Mouse (Mus musculus): ENCODE data around the gene Gm28035. TPM values are rescaled to one million over a fixed set of nuclear protein-coding genes. Genes with fewer than 3 reads are reported as not detected.

Gene Gm28035
- total RNA-seq, 2 experiments from 2014 or later = 8.7 to 10.9 TPM

GRCm38 (mm10) chr2:30212169-30212545, 28.2 kb upstream of the Gm28035 start:
- Histone ChIP-seq H3K27ac (no peak overlapping the region), H3K4me3 (no peak overlapping the region)
- TF ChIP-seq CTCF (conservative IDR thresholded peaks at IDR 0.05) = no peak
- no peak for DNase-seq (ENCODE audit: low spot score in 2 of 2)

GRCm38 (mm10) chr2:30212951-30213350, 27.4 kb upstream of the Gm28035 start:
- H3K27ac ChIP-seq = no peak overlapping the region
- TF ChIP-seq CTCF (conservative IDR thresholded peaks at IDR 0.05) = no peak

GRCm38 (mm10) chr2:30214745-30215144, 25.6 kb upstream of the Gm28035 start:
- Histone ChIP-seq H3K27ac (no peak overlapping the region), H3K4me3 (no peak overlapping the region)
- no peak for TF ChIP-seq CTCF (conservative IDR thresholded peaks at IDR 0.05)
- no peak for DNase-seq (ENCODE audit: low spot score in 2 of 2)

More at GRCm38 (mm10) chr2:30212951-30213350, 27.4 kb upstream of the Gm28035 start:
- DNase-seq (ENCODE audit: low spot score in 2 of 2) = no peak
- no peak overlapping the region for H3K4me3 ChIP-seq

- no peak for TF ChIP-seq CTCF (conservative IDR thresholded peaks at IDR 0.05)
- Histone ChIP-seq H3K27ac (no peak overlapping the region), H3K4me3 (no peak overlapping the region)
- DNase-seq (ENCODE audit: low spot score in 2 of 2) = no peak
Measured at GRCm38 (mm10) chr2:30215493-30215892, 24.9 kb upstream of the Gm28035 start.

- no peak for DNase-seq (ENCODE audit: low spot score in 2 of 2)
- TF ChIP-seq CTCF (conservative IDR thresholded peaks at IDR 0.05) = no peak
Measured at GRCm38 (mm10) chr2:30216293-30216692, 24.1 kb upstream of the Gm28035 start.

GRCm38 (mm10) chr2:30235593-30235992, 4.8 kb upstream of the Gm28035 start:
- no peak for TF ChIP-seq CTCF (conservative IDR thresholded peaks at IDR 0.05)
- Histone ChIP-seq H3K27ac (no peak overlapping the region), H3K4me3 (no peak overlapping the region)
- no peak for DNase-seq (ENCODE audit: low spot score in 2 of 2)

More at GRCm38 (mm10) chr2:30216293-30216692, 24.1 kb upstream of the Gm28035 start:
- Histone ChIP-seq H3K27ac (no peak overlapping the region), H3K4me3 (no peak overlapping the region)

GRCm38 (mm10) chr2:30236426-30237198, 3.8 kb upstream of the Gm28035 start:
- Histone ChIP-seq H3K4me3 (peak overlapping the region; percentile 94), H3K27ac (peak overlapping the region; percentile 96)
- no peak for DNase-seq (ENCODE audit: low spot score in 2 of 2)
- no peak for TF ChIP-seq CTCF (conservative IDR thresholded peaks at IDR 0.05)

- peak within 1 kb of the TSS; percentile 94 for H3K4me3 ChIP-seq
- TF ChIP-seq CTCF (conservative IDR thresholded peaks at IDR 0.05) = peak; percentile 60
- peak; percentile 100 for DNase-seq (ENCODE audit: low spot score in 2 of 2)
- H3K27ac ChIP-seq = peak within 1 kb of the TSS; percentile 96
Measured at GRCm38 (mm10) chr2:30237199-30237880, 3.0 kb upstream of the Gm28035 start, which contains the start of gene Lrrc8a. Gene Lrrc8a, plus strand, starts transcription at chr2:30237715.

- peak overlapping the region; percentile 96 for H3K27ac ChIP-seq
- peak; percentile 48 to 67 for DNase-seq (ENCODE audit: low spot score in 2 of 2)
Measured at GRCm38 (mm10) chr2:30237881-30238280, 2.5 kb upstream of the Gm28035 start.

GRCm38 (mm10) chr2:30238906-30239465, 1.4 kb upstream of the Gm28035 start:
- H3K4me3 ChIP-seq = peak overlapping the region; percentile 94
- H3K27ac ChIP-seq = peak overlapping the region; percentile 96
- TF ChIP-seq CTCF (conservative IDR thresholded peaks at IDR 0.05) = no peak
- no peak for DNase-seq (ENCODE audit: low spot score in 2 of 2)

More at GRCm38 (mm10) chr2:30237881-30238280, 2.5 kb upstream of the Gm28035 start:
- peak; percentile 31; the same call in 1 of the 2 replicates for TF ChIP-seq CTCF (conservative IDR thresholded peaks at IDR 0.05)
- peak overlapping the region; percentile 94 for H3K4me3 ChIP-seq

- Histone ChIP-seq H3K27ac (peak overlapping the region; percentile 96), H3K4me3 (no peak overlapping the region; the same call in 1 of the 2 replicates)
- no peak for DNase-seq (ENCODE audit: low spot score in 2 of 2)
- no peak for TF ChIP-seq CTCF (conservative IDR thresholded peaks at IDR 0.05)
Measured at GRCm38 (mm10) chr2:30239777-30240176, 590 bp upstream of the Gm28035 start.

GRCm38 (mm10) chr2:30242509-30242908, 2.1 kb downstream of the Gm28035 start:
- H3K27ac ChIP-seq = peak overlapping the region; percentile 64
- DNase-seq (ENCODE audit: low spot score in 2 of 2) = no peak
- no peak for TF ChIP-seq CTCF (conservative IDR thresholded peaks at IDR 0.05)
- H3K4me3 ChIP-seq = no peak overlapping the region

GRCm38 (mm10) chr2:30243391-30243790, 3.0 kb downstream of the Gm28035 start:
- Histone ChIP-seq H3K4me3 (no peak overlapping the region), H3K27ac (0 out of 2 replicates have a peak overlapping the region, but pooled peaks have one; percentile 64)
- no peak for DNase-seq (ENCODE audit: low spot score in 2 of 2)
- no peak for TF ChIP-seq CTCF (conservative IDR thresholded peaks at IDR 0.05)
